Mouse (Mus musculus): ENCODE results near the gene Adora1. TPM values are rescaled to one million over a fixed set of nuclear protein-coding genes. Genes with fewer than 3 reads are reported as not detected.

The Adora1 gene
- polyA plus RNA-seq, 1 experiment from 2014 or later, result 8.3 TPM

DNA sequence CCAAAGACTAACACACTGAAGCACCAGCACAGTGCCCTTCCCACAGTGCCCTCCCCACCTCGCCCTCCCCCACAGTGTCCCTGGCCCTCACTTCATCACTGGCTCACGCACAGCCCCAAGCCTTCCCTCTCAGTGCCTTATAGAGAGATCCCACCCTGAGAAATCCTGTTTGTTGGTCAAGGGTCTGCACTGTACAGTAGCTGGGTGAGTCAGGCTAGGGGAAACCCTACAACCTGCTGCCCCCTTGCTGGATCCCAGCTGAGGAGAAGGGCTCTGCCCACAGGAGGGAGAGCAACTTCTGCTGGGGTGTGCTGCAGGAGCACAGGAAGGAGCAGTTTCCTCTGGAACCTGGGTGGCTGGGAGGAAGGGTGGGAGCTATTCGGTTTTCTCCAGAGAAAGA lies 911 bp upstream of the Adora1 start:
- Histone ChIP-seq H3K27ac (replicated peaks) (no peak overlapping the region), H3K4me1 (peaks cover 66% of the 10 kb centered on the region), H3K27me3 (replicated peaks) (peaks cover 51% of the 10 kb centered on the region), H3K4me3 (no peak overlapping the region), H3K9ac (no peak overlapping the region), H3K9me3 (no peaks in the 10 kb centered on the region), H3K4me2 (peak overlapping the region; percentile 84; the same call in 1 of the 2 replicates), H3K36me3 (no peaks in the 10 kb centered on the region)
- no peak for ATAC-seq (ENCODE audit: extremely low read depth, insufficient number of reproducible peaks, low FRiP score, low TSS enrichment)
- WGBS, result 62% methylated on average over 3 of the region's 3 CpGs

DNA sequence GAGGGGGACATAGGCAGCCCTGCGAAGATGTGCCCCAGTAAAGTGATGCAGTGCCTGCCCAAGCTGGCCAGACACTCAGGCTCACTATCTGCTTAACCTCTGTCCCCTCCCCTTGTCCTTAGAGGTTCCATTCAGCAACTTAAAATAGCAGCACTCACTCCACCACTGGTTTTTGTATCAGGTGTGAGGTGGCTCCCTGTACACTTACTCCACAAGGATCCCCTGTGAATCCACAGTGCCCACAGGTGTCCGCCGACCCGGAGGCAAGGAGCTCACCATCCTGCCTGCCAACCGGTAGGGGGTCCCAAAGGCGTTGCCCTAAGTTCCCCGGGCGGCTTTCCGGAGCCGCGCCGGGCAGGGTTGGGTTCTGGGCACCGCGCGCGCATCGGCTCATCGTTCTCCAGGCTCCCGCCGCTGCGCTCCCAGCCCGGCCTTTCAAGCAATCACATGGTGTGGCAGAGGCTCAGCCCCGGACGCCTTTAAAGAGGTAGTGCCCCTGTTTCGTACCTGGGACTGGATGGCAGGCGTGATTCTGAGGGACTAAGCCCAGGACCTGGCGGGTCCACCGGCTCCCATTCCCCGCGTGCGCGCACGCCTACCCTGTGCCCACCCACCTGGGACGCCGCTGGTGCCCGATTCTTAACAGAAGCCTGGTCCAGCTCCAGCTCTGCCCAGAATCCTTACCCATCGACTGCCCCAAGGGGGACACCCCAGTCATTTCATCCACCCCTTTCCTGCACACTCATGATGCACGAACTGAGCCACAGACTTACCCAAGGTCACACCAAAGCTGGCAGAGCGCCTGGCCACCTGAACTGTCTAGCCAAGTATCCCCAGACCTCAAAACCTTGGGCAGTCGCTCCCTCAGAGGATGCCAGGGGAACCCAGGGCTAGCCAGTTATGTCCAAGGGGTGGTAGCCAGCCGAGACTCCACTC lies 508 bp downstream of the Adora1 start:
- H3K9me3 ChIP-seq, result no peaks in the 10 kb centered on the region
- H3K4me1 ChIP-seq, result peaks cover 76% of the 10 kb centered on the region
- peak overlapping the region; percentile 79 for H3K9ac ChIP-seq
- H3K27ac ChIP-seq (replicated peaks), result peak overlapping the region; percentile 78
- H3K36me3 ChIP-seq, result no peaks in the 10 kb centered on the region
- ATAC-seq (ENCODE audit: extremely low read depth, insufficient number of reproducible peaks, low FRiP score, low TSS enrichment), result no peak
- H3K4me2 ChIP-seq, result peak overlapping the region; percentile 84
- H3K4me3 ChIP-seq, result peak overlapping the region; percentile 56
- under 1% methylated on average over 41 of the region's 41 CpGs for WGBS
- peaks cover 50% of the 10 kb centered on the region for H3K27me3 ChIP-seq (replicated peaks)

DNA sequence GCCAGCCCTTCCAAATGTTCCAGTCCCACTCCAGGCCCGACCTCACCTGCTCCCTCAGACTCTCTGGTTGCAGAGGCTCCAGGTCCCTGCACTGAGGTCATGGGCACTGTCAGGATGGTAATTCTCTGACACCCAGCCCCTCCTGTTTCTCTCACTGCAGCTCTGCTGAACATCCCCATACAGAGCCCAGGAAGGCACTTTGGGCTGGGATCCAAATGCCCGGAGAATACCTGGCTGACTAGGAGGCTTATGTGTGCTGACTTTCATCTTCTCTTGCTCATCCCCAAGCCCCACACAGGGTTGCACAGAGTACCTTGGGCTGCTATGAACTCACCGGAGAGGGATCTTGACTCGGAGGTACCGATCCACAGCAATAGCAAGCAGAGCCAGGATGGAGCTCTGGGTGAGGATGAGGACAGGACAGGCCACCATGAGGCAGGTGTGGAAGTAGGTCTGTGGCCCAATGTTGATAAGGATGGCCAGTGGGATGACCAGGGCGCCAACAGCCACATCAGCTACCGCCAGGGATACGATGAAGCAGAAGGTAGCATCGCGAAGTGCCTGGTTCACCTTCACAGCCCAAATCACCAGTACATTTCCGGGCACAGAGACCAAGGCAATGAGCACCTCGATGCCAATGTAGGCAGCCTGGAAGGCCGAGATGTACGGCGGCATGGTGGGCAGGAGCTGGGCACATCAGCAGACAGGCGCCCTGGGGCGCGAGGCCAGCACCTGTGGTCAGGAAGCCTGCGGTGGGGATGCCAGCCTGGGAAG lies 1.4 kb downstream of the Adora1 start:
- no peak for ATAC-seq (ENCODE audit: extremely low read depth, insufficient number of reproducible peaks, low FRiP score, low TSS enrichment)
- Histone ChIP-seq H3K27ac (replicated peaks) (peak overlapping the region; percentile 78), H3K4me2 (peak overlapping the region; percentile 84), H3K9me3 (no peaks in the 10 kb centered on the region), H3K4me1 (peaks cover 68% of the 10 kb centered on the region), H3K27me3 (replicated peaks) (peaks cover 50% of the 10 kb centered on the region), H3K4me3 (peak overlapping the region; percentile 56), H3K36me3 (no peaks in the 10 kb centered on the region), H3K9ac (peak overlapping the region; percentile 79)
- WGBS, result 40% methylated on average over 19 of the region's 19 CpGs

DNA sequence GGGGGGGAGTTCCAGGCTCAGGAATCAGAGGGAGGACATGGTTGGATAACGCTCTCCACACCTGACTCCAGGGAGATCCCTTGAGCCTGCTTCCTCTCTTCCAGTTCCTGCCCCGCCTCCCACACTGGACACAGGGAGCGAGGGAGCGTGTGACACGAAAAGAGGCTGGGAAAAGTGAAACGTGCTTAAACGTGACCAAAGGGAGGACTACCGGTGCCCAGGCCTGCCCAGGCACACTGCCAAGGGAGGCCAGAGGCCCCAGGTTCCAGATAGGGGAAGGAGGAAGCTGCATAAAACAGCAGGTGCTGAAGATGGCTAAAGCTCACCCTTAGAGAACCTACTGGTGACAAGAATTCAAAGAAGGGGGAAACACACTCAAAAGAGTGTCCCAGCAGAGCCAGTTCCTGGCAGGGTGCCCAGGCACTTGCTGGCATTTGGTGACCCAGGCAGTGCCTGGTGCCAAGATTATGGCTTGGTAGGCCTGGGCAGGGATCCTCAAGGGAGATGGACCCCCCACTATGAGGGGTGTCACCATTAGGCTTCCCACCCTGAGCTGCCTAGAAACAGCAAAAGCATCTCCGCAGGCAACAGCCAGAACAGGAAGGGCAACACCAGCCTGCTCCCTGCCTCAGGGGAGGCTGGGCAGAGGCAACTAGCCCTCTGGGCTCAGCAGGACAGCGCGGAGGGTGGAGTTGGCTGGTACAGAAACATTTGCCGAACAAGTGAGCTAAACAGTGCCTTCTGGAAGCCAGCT lies 2.3 kb downstream of the Adora1 start:
- peak overlapping the region; percentile 79 for H3K9ac ChIP-seq

DNA sequence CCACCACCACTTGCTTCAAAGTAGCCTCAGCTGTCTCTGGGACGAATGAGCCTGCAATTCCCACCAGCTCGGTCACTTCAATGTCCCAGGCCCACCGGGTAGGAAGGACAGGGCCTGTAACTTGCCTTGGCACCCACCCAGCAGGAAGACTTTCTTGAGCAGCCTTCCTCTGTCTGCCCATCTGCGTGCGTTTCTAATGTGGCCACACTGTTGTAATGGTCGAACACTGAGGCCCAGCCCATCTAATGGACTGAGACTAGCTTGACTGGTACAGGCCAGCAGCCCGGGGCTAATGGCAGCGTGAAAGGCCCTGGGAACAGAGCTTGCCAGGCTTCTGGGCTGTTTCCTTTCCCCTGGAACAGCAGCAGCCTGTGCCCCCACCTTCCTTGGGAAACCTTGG lies 2.9 kb downstream of the Adora1 start:
- peak overlapping the region; percentile 79 for H3K9ac ChIP-seq
- WGBS, result 64% methylated on average over 8 of the region's 8 CpGs
- peak overlapping the region; percentile 78 for H3K27ac ChIP-seq (replicated peaks)
- H3K4me2 ChIP-seq, result peak overlapping the region; percentile 84
- H3K9me3 ChIP-seq, result no peaks in the 10 kb centered on the region
- no peak for ATAC-seq (ENCODE audit: extremely low read depth, insufficient number of reproducible peaks, low FRiP score, low TSS enrichment)
- peaks cover 44% of the 10 kb centered on the region for H3K27me3 ChIP-seq (replicated peaks)
- peak overlapping the region; percentile 56; the same call in 1 of the 2 replicates for H3K4me3 ChIP-seq
- peaks cover 64% of the 10 kb centered on the region for H3K4me1 ChIP-seq
- H3K36me3 ChIP-seq, result no peaks in the 10 kb centered on the region

More for the DNA sequence above, 2.3 kb downstream of the Adora1 start:
- H3K27me3 ChIP-seq (replicated peaks), result peaks cover 49% of the 10 kb centered on the region
- 35% methylated on average over 12 of the region's 12 CpGs for WGBS
- no peaks in the 10 kb centered on the region for H3K36me3 ChIP-seq
- peaks cover 64% of the 10 kb centered on the region for H3K4me1 ChIP-seq
- ATAC-seq (ENCODE audit: extremely low read depth, insufficient number of reproducible peaks, low FRiP score, low TSS enrichment), result peak; percentile 35; the same call in 1 of the 2 replicates
- no peaks in the 10 kb centered on the region for H3K9me3 ChIP-seq
- peak overlapping the region; percentile 84 for H3K4me2 ChIP-seq
- H3K27ac ChIP-seq (replicated peaks), result peak overlapping the region; percentile 78
- H3K4me3 ChIP-seq, result peak overlapping the region; percentile 56

DNA sequence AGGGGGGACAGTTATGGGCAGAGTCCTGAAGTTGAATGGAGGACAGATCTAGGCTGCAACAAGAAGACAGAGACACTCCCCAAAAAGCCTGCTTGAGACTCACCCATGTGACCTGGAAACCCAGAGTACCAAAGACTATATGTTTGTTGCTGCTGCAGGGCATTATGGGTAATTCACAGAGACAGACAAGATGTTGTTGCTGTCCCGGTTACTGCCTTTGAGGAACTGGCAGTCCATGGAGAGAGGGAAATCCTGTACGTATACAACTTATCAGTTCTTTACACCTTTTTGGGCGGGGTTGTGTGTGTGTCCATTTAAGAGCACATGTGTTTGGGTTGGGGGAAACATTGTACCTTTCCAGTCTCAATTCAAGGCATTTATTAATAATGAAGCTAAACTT lies 3.5 kb downstream of the Adora1 start:
- peaks cover 68% of the 10 kb centered on the region for H3K4me1 ChIP-seq
- no peak for ATAC-seq (ENCODE audit: extremely low read depth, insufficient number of reproducible peaks, low FRiP score, low TSS enrichment)
- WGBS, result 70% methylated on average over 3 of the region's 3 CpGs
- H3K27ac ChIP-seq (replicated peaks), result no peak overlapping the region
- H3K4me3 ChIP-seq, result no peak overlapping the region
- no peak overlapping the region for H3K4me2 ChIP-seq
- no peak overlapping the region for H3K9ac ChIP-seq
- no peaks in the 10 kb centered on the region for H3K36me3 ChIP-seq
- no peaks in the 10 kb centered on the region for H3K9me3 ChIP-seq
- H3K27me3 ChIP-seq (replicated peaks), result peaks cover 37% of the 10 kb centered on the region

DNA sequence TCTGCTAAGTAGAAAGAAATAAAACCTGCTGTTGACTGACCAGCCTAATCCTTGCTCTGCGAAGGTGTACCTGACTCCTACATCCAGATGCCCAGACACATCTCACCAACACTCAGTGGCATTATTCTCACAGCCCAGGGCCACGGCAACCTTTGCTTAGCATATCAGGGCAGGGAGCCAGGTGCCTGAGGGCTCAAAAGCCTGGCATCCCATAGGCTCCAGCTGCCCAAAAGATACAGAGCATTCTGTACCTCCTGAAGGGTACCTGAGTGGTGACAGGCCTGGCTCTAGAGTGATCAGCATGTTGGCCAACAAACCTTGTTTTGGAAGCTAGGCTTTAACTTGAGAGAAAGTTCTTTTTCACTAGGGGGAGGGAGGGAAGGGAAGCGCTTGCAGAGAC lies 4.0 kb downstream of the Adora1 start:
- Histone ChIP-seq H3K9ac (0 out of 2 replicates have a peak overlapping the region, but pooled peaks have one; percentile 47), H3K9me3 (no peaks in the 10 kb centered on the region), H3K27me3 (replicated peaks) (peaks cover 37% of the 10 kb centered on the region), H3K27ac (replicated peaks) (no peak overlapping the region), H3K4me1 (peaks cover 70% of the 10 kb centered on the region), H3K36me3 (no peaks in the 10 kb centered on the region), H3K4me3 (no peak overlapping the region), H3K4me2 (no peak overlapping the region)
- no peak for ATAC-seq (ENCODE audit: extremely low read depth, insufficient number of reproducible peaks, low FRiP score, low TSS enrichment)
- 71% methylated on average over 3 of the region's 3 CpGs for WGBS

DNA sequence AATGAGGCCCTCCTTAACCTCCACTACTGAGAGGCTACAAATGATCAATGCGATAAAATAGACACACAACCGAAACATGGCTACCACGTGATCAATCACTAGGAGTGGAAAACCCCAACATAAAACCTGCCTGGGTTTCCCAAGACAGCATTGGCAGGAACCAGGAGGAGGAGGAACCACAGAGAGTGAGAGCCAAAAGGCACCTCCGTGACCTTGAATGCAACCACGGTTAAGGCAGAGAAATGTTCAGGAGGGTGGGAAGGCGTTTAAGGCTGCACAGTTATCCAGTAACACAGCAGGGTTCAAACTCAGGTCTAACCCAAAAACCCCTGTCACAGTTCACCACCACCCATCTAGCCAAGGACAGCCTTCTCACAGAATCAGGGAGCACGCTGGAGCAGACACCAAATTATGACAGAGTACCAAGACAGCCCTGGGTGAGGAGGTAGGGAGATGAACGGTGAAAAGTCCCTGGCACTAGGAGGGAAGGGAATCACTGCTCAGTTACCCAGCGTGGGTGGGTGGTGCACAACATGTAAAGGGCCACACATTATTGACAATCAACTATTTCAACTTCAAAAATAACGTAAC lies 4.5 kb downstream of the Adora1 start:
- H3K9me3 ChIP-seq, result no peaks in the 10 kb centered on the region
- H3K27ac ChIP-seq (replicated peaks), result no peak overlapping the region
- no peak overlapping the region for H3K4me2 ChIP-seq
- ATAC-seq (ENCODE audit: extremely low read depth, insufficient number of reproducible peaks, low FRiP score, low TSS enrichment), result no peak
- no peaks in the 10 kb centered on the region for H3K36me3 ChIP-seq
- H3K4me3 ChIP-seq, result no peak overlapping the region
- H3K9ac ChIP-seq, result 0 out of 2 replicates have a peak overlapping the region, but pooled peaks have one; percentile 47
- peaks cover 34% of the 10 kb centered on the region for H3K27me3 ChIP-seq (replicated peaks)
- peaks cover 69% of the 10 kb centered on the region for H3K4me1 ChIP-seq
- 76% methylated on average over 10 of the region's 10 CpGs for WGBS

DNA sequence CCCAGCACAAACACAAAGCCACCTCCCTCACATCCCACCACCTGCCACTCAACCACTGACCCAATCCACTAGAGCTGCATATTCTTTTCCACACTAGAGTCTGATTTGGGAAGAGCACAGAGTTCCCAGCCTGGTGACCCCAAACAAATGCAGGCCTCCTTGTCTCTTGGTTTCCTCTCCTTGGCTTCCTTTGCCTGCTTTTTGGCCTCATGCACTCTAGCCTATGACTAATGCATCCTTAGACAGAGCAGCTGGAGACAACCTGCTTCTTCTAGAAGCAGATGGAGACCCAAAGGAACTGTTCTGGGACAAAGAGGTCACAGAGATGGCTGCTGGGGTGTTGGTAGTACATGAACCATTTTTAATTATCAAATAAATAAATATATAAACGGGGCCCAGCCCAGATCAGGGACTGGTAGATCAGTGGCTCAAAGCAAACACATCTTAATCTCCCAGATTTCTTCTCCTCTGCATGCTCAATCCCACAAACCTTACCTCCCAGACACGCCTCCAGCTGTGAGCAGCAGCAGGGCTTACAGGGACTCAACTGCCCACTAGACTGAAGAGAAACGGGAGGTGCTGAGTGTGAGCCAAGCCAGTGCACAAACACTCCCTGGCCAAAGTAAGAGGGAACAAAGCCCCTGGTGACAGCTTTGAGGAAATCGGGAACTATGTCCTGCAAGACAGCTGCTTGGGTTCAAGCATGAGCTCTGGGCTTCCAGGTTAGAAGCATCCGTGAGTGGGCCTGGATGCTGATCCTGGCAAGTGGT lies 5.2 kb downstream of the Adora1 start:
- no peaks in the 10 kb centered on the region for H3K9me3 ChIP-seq
- H3K27me3 ChIP-seq (replicated peaks), result peaks cover 34% of the 10 kb centered on the region
- H3K27ac ChIP-seq (replicated peaks), result no peak overlapping the region
- 0 out of 2 replicates have a peak overlapping the region, but pooled peaks have one; percentile 19 for H3K9ac ChIP-seq
- no peak overlapping the region for H3K4me2 ChIP-seq
- ATAC-seq (ENCODE audit: extremely low read depth, insufficient number of reproducible peaks, low FRiP score, low TSS enrichment), result no peak
- WGBS, result 58% methylated on average over 5 of the region's 5 CpGs
- H3K4me3 ChIP-seq, result no peak overlapping the region
- peaks cover 61% of the 10 kb centered on the region for H3K4me1 ChIP-seq
- H3K36me3 ChIP-seq, result no peaks in the 10 kb centered on the region

DNA sequence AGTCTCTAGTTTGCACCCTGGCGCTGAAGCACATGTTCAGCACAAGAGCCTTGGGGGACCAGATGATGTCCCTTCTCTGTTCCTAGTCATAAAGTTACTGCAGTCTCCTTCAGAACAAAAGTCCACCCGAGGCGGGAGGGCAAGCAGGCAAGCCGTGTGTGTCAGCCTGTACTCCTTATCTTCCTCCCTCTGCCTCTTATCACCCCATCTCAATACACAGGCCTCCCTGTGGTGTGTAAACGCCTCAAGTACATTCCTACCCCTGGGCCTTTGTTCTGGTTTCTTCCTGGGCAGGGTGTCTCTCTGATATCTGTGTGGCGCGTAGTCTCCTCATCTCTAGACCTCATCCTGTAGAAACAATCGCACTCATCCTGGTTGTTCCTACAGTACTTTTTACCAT lies 8.5 kb downstream of the Adora1 start:
- H3K4me1 ChIP-seq, result peaks cover 53% of the 10 kb centered on the region
- no peaks in the 10 kb centered on the region for H3K36me3 ChIP-seq
- WGBS, result 43% methylated on average over 8 of the region's 8 CpGs
- H3K4me2 ChIP-seq, result no peak overlapping the region
- H3K9me3 ChIP-seq, result no peaks in the 10 kb centered on the region
- ATAC-seq (ENCODE audit: extremely low read depth, insufficient number of reproducible peaks, low FRiP score, low TSS enrichment), result no peak
- H3K4me3 ChIP-seq, result no peak overlapping the region
- no peak overlapping the region for H3K9ac ChIP-seq
- peaks cover 25% of the 10 kb centered on the region; the same call in 1 of the 2 replicates for H3K27me3 ChIP-seq (replicated peaks)
- no peak overlapping the region for H3K27ac ChIP-seq (replicated peaks)

Data from heart, embryonic 13.5 days (tissue).